Mouse (Mus musculus) neural tube, embryonic 11.5 days (tissue): Measurements from ENCODE around the gene Usp2. TPM values are rescaled to one million over a fixed set of nuclear protein-coding genes. Genes with fewer than 3 reads are reported as not detected.
"Not testable (repeated sequence)": the region's sequence is repeated elsewhere in the genome, so short reads cannot be mapped to it uniquely, and the experiment has no call there.

Experiments used
- ATAC-seq: fragments of 200-750 bp; cut with Nextera tagmentation; 2 replicates; pipeline ENCODE4 v1.8.0; 2017; ENCODE audit warnings: moderate number of reproducible peaks, mild to moderate bottlenecking, moderate TSS enrichment, moderate library complexity; ENCODE audit not compliant: insufficient read depth, low FRiP score, low TSS enrichment
- DNase-seq: peaks from one replicate; pipeline ENCODE4 v3.0.0-alpha.2; 2015; ENCODE audit warnings: low spot score
- H3K27ac ChIP-seq: fragments of 300-500 bp; sonication (generic); 2 replicates; pipeline ENCODE4 v1.5.1; 2014; ENCODE audit warnings: low read depth, mild to moderate bottlenecking, low read length
- H3K27me3 ChIP-seq: fragments of 300-500 bp; sonication (generic); 2 replicates; pipeline ENCODE4 v1.6.1; 2014; ENCODE audit warnings: mild to moderate bottlenecking, low read length, mixed read lengths; ENCODE audit not compliant: control insufficient read depth, insufficient read depth
- H3K36me3 ChIP-seq: fragments of 300-500 bp; sonication (generic); 2 replicates; pipeline ENCODE4 v1.6.1; 2014; ENCODE audit warnings: mild to moderate bottlenecking, low read length, moderate library complexity, mixed read lengths; ENCODE audit not compliant: control insufficient read depth, insufficient read depth
- H3K4me1 ChIP-seq: fragments of 300-500 bp; sonication (generic); 2 replicates; pipeline ENCODE4 v1.6.1; 2014; ENCODE audit warnings: low read length, mixed read lengths; ENCODE audit not compliant: control insufficient read depth, insufficient read depth
- H3K4me2 ChIP-seq: fragments of 300-500 bp; sonication (generic); 2 replicates; pipeline ENCODE4 v1.6.1; 2014; ENCODE audit warnings: low read depth, mild to moderate bottlenecking, moderate library complexity
- H3K4me3 ChIP-seq: fragments of 300-500 bp; sonication (generic); 2 replicates; pipeline ENCODE4 v1.5.1; 2014; ENCODE audit warnings: low read depth, low read length
- H3K9ac ChIP-seq: fragments of 300-500 bp; sonication (generic); 2 replicates; pipeline ENCODE4 v1.6.1; 2014; ENCODE audit warnings: mild to moderate bottlenecking, low read length
- H3K9me3 ChIP-seq: fragments of 300-500 bp; sonication (generic); 2 replicates; pipeline ENCODE4 v1.6.1; 2016; ENCODE audit warnings: low read length; ENCODE audit not compliant: control insufficient read depth
- WGBS: fragments of 180-500 bp; shearing (Covaris S2); extraction: QIAGEN DNeasy Blood & Tissue Kit; methylation state at CpG from one replicate; pipeline ENCODE4 v1.1.7; 2014; 5-methylcytosine and 5-hydroxymethylcytosine counted together
- polyA plus RNA-seq: library from polyadenylated mRNA; unstranded; fragments of >200 nt; fragmentation: Nextera tagmentation; extraction: Ambion mirVana; gene quantifications from 2 replicates; pipeline ENCODE4 v1.2.1, GENCODE M21; 2014

Usp2 gene
- polyA plus RNA-seq, 1 experiment from 2014 or later = 10.5 TPM

GRCm38 (mm10) chr9:44106182-44106581 lies 39.4 kb downstream of the Usp2 start:
- Histone ChIP-seq H3K36me3 (peaks cover 7% of the 10 kb centered on the region), H3K27ac (no peak overlapping the region), H3K4me2 (no peak overlapping the region), H3K27me3 (no peaks in the 10 kb centered on the region), H3K4me3 (no peak overlapping the region), H3K9ac (no peak overlapping the region), H3K4me1 (peaks cover 22% of the 10 kb centered on the region), H3K9me3 (no peaks in the 10 kb centered on the region)
- DNase-seq (no peak), ATAC-seq (no peak)
- WGBS = 93% methylated on average over 7 of the region's 7 CpGs

- no peak for ATAC-seq
- H3K4me2 ChIP-seq = no peak overlapping the region
- no peak for DNase-seq
- H3K27ac ChIP-seq = no peak overlapping the region
- H3K4me1 ChIP-seq = peaks cover 22% of the 10 kb centered on the region
- no peak overlapping the region for H3K4me3 ChIP-seq
- WGBS = 82% methylated on average over 4 of the region's 4 CpGs
- H3K36me3 ChIP-seq = peaks cover 7% of the 10 kb centered on the region
- H3K9me3 ChIP-seq = no peaks in the 10 kb centered on the region
- H3K9ac ChIP-seq = no peak overlapping the region
- H3K27me3 ChIP-seq = no peaks in the 10 kb centered on the region
Measured at GRCm38 (mm10) chr9:44106596-44106995, 39.8 kb downstream of the Usp2 start.

GRCm38 (mm10) chr9:44107110-44107509 lies 40.3 kb downstream of the Usp2 start, which contains the start of gene C1qtnf5:
TSS of gene C1qtnf5 (plus strand) at chr9:44107245.
- 0 out of 2 replicates have a peak within 1 kb of the TSS, but pooled peaks have one; percentile 8 for H3K4me2 ChIP-seq
- ATAC-seq (no peak), DNase-seq (no peak)
- H3K4me1 ChIP-seq = peaks cover 22% of the 10 kb centered on the region
- no peak within 1 kb of the TSS for H3K4me3 ChIP-seq
- WGBS = 46% methylated on average over 8 of the region's 8 CpGs
- no peaks in the 10 kb centered on the region for H3K9me3 ChIP-seq
- no peaks in the 10 kb centered on the region for H3K27me3 ChIP-seq
- H3K9ac ChIP-seq = peak within 1 kb of the TSS; percentile 4; the same call in 1 of the 2 replicates
- no peak within 1 kb of the TSS for H3K27ac ChIP-seq
- H3K36me3 ChIP-seq = peaks cover 7% of the 10 kb centered on the region

GRCm38 (mm10) chr9:44107557-44108179 lies 40.8 kb downstream of the Usp2 start:
- WGBS = 38% methylated on average over 23 of the region's 25 CpGs
- no peak overlapping the region for H3K4me3 ChIP-seq

GRCm38 (mm10) chr9:44108269-44109055 lies 41.6 kb downstream of the Usp2 start:
- H3K4me1 ChIP-seq = peaks cover 22% of the 10 kb centered on the region
- no peak for ATAC-seq
- H3K27me3 ChIP-seq = no peaks in the 10 kb centered on the region
- no peak overlapping the region for H3K9ac ChIP-seq
- H3K27ac ChIP-seq = no peak overlapping the region
- no peaks in the 10 kb centered on the region for H3K9me3 ChIP-seq
- peak overlapping the region; percentile 22; the same call in 1 of the 2 replicates for H3K4me2 ChIP-seq
- H3K4me3 ChIP-seq = no peak overlapping the region
- H3K36me3 ChIP-seq = peaks cover 7% of the 10 kb centered on the region
- 83% methylated on average over 31 of the region's 31 CpGs for WGBS
- no peak for DNase-seq

More at GRCm38 (mm10) chr9:44107557-44108179, 40.8 kb downstream of the Usp2 start:
- H3K4me1 ChIP-seq = peaks cover 22% of the 10 kb centered on the region
- no peak overlapping the region for H3K9ac ChIP-seq
- no peaks in the 10 kb centered on the region for H3K27me3 ChIP-seq
- no peaks in the 10 kb centered on the region for H3K9me3 ChIP-seq
- H3K36me3 ChIP-seq = peaks cover 7% of the 10 kb centered on the region
- 0 out of 2 replicates have a peak overlapping the region, but pooled peaks have one; percentile 8 for H3K4me2 ChIP-seq
- H3K27ac ChIP-seq = no peak overlapping the region
- ATAC-seq = no peak
- peak; percentile 63 for DNase-seq

- peaks cover 22% of the 10 kb centered on the region for H3K4me1 ChIP-seq
- H3K4me2 ChIP-seq = peak overlapping the region; percentile 22
- peaks cover 5% of the 10 kb centered on the region for H3K36me3 ChIP-seq
- WGBS = 33% methylated on average over 9 of the region's 9 CpGs
- DNase-seq (peak; percentile 72), ATAC-seq (no peak)
- H3K27me3 ChIP-seq = no peaks in the 10 kb centered on the region
- H3K27ac ChIP-seq = no peak overlapping the region
- no peaks in the 10 kb centered on the region for H3K9me3 ChIP-seq
- no peak overlapping the region for H3K9ac ChIP-seq
- no peak overlapping the region for H3K4me3 ChIP-seq
Measured at GRCm38 (mm10) chr9:44109360-44110095, 42.7 kb downstream of the Usp2 start.

GRCm38 (mm10) chr9:44111909-44112308 lies 45.1 kb downstream of the Usp2 start:
- DNase-seq, H3K9ac ChIP-seq: not testable (repeated sequence)

GRCm38 (mm10) chr9:44113105-44113789 lies 46.4 kb downstream of the Usp2 start, which contains the start of the genes Gm49380 and Rnf26:
TSS of gene Gm49380 (minus strand) at chr9:44113500.
TSS of gene Rnf26 (minus strand) at chr9:44113517.
- peak within 1 kb of the TSS; percentile 40 for H3K4me2 ChIP-seq
- no peaks in the 10 kb centered on the region; the same call in 1 of the 2 replicates for H3K36me3 ChIP-seq
- no peak within 1 kb of the TSS for H3K27ac ChIP-seq
- DNase-seq (peak; percentile 92), ATAC-seq (peak; percentile 94)
- H3K9me3 ChIP-seq = no peaks in the 10 kb centered on the region
- H3K4me1 ChIP-seq = peaks cover 11% of the 10 kb centered on the region
- WGBS = under 1% methylated on average over 43 of the region's 51 CpGs
- H3K27me3 ChIP-seq = no peaks in the 10 kb centered on the region
- peak within 1 kb of the TSS; percentile 83 for H3K9ac ChIP-seq
- H3K4me3 ChIP-seq = peak within 1 kb of the TSS; percentile 79

More at GRCm38 (mm10) chr9:44111909-44112308, 45.1 kb downstream of the Usp2 start:
- Histone ChIP-seq H3K4me1 (peaks cover 22% of the 10 kb centered on the region), H3K4me2 (peak overlapping the region; percentile 40; the same call in 1 of the 2 replicates)
- H3K36me3 ChIP-seq, H3K27me3 ChIP-seq, H3K27ac ChIP-seq, ATAC-seq, H3K9me3 ChIP-seq, H3K4me3 ChIP-seq: not testable (repeated sequence)
- WGBS = 82% methylated on average over 9 of the region's 12 CpGs
